Comparison of ENCODE assay signal across 25 mouse cellular contexts in the genomic region with DNA sequence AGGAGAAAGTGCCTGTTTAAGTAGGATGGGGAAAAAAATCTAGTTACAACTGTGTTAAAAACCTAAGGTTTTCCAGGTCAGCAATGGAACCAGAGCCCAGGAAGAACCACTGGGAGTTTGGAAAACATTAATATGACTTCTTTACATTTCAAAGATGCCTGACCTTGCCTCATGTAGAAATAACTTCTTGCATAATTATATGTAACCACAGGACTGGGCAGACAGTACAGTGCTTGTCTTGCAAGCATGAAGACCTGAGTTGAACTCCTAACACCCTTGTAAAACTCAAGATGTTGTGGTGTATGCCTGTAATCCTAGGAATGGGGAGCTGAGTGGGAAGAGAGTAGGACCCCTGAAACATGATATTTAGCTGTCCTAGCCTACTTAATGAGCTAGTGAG.
"Had no signal": no experiment of that assay in that cellular context is flagged by ENCODE, and none has a peak within 500 bp of the region (broad histone marks: within the 10 kb centered on the region; RNA-seq: fewer than 3 reads in every experiment).

No protein-coding gene starts in this region.

- H3K4me2 ChIP-seq: limb, embryonic 12.5 days; limb, embryonic 15.5 days; liver, embryonic 11.5 days; lung, embryonic 15.5 days; midbrain, embryonic 13.5 days; neural tube, embryonic 12.5 days; neural tube, embryonic 15.5 days had no signal

- H3K27ac ChIP-seq: kidney, postnatal 0 days; layer of hippocampus, adult 2 months; left cerebral cortex, adult 2 months; limb, embryonic 12.5 days; limb, embryonic 15.5 days; liver, embryonic 14.5 days; lung, embryonic 15.5 days; midbrain, embryonic 13.5 days; neural tube, embryonic 12.5 days; neural tube, embryonic 15.5 days had no signal

- H3K27me3 ChIP-seq: limb, embryonic 12.5 days; limb, embryonic 15.5 days; lung, embryonic 15.5 days; megakaryocyte, embryonic 14.5 days; midbrain, embryonic 13.5 days; neural tube, embryonic 12.5 days; neural tube, embryonic 15.5 days had no signal

- H3K4me3 ChIP-seq: layer of hippocampus, adult 2 months; left cerebral cortex, adult 2 months; limb, embryonic 12.5 days; limb, embryonic 15.5 days; lung, embryonic 15.5 days; megakaryocyte, embryonic 14.5 days; midbrain, embryonic 10.5 days; midbrain, embryonic 13.5 days; neural tube, embryonic 12.5 days; neural tube, embryonic 15.5 days had no signal

- H3K9me3 ChIP-seq: limb, embryonic 12.5 days; limb, embryonic 15.5 days; lung, embryonic 15.5 days; megakaryocyte, embryonic 14.5 days; midbrain, embryonic 10.5 days; midbrain, embryonic 13.5 days; neural tube, embryonic 12.5 days; neural tube, embryonic 15.5 days had no signal

- ATAC-seq: liver, postnatal 0 days; midbrain, embryonic 13.5 days had no signal

- DNase-seq: kidney, adult 2 months; kidney, postnatal 25 days; layer of hippocampus, adult 9-11 months; left cerebral cortex, postnatal 4 days; liver, postnatal 0 days; lung, postnatal 14 days; lung, postnatal 4 days; right cerebral cortex, adult 18-20 months; right cerebral cortex, postnatal 14 days; right cerebral cortex, postnatal 4 days; thymus, adult 18-20 months; thymus, postnatal 36 days had no signal

- H3K4me1 ChIP-seq: megakaryocyte, embryonic 14.5 days had no signal

- H3K9ac ChIP-seq: limb, embryonic 12.5 days; limb, embryonic 15.5 days; liver, embryonic 14.5 days; liver, postnatal 0 days; lung, embryonic 15.5 days; midbrain, embryonic 13.5 days; neural tube, embryonic 12.5 days; neural tube, embryonic 15.5 days had no signal

- H3K36me3 ChIP-seq: limb, embryonic 12.5 days; midbrain, embryonic 10.5 days; neural tube, embryonic 12.5 days had no signal
